Mouse (Mus musculus): ENCODE measurements around the gene Brd3.

GRCm38 (mm10) chr2:27401544-27401943 is 105.9 kb downstream of the Brd3 start:
- TF ChIP-seq CTCF (conservative IDR thresholded peaks at IDR 0.05; ENCODE audit: insufficient read depth, insufficient read length, low read depth, low read length), result no peak
- no peak for TF ChIP-seq POLR2A (IDR thresholded peaks at IDR 0.05; ENCODE audit: low read depth, low read length)
